Mouse (Mus musculus): Measurements from ENCODE around the gene Apoh.

Apoh gene

DNA sequence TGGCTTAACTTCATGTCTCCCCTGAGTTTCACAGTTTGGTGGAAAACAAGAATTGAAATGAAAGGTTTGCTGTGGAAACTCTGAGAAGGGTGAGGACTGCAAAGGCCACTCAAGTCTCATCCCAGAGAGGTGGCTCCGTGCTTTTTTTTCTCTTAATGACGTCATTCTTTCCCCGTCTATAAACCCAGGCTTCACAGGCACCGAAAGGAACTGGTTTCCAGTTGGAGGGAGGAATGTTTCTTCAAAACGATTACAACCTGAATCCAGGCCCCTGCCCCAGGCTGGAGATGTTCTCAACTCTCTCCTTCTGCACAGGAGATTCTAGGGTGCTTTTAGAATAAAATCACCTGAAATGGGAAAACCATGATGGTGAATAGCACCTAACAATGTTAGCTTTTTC lies 10.1 kb upstream of the Apoh start:
- no peak for ATAC-seq (ENCODE audit: low TSS enrichment)

DNA sequence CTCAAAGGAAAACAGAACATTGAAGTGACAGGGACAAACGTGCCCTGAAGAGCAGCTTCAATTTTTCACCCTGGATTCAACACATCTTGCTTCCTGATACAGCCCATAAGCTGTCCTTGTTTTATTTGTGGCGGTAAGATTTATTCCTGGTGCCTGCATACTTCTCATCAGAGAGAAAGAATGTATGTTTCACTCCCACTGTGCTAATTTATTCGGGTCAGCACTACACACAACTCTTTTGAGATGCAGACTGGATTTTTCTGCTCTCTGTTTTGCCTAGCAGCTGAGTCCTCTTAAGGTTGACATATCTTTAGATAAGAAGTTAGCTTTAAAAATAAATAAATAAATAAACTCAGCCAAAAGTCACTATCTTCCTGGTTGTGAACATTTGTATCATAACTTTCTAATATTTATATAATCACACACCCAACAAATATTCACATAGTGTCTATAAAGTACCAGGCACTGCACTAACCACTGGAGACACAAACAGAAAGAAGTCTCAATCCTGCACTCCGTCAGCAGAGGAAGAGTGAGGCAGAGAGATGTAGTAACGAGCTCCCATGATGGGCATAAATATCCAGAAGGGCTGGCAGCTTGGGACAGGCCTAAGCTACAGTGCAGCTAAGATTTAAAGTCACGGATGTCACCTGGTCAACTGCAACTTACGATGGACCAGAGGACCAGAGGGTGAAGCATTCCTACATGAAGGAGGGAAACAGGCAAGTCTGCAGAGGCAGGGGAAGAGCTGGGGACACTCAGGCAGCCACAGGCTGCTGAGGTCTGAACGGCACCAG lies 9.4 kb upstream of the Apoh start:
- ATAC-seq (ENCODE audit: low TSS enrichment) = peak; percentile 35; the same call in 1 of the 2 replicates

DNA sequence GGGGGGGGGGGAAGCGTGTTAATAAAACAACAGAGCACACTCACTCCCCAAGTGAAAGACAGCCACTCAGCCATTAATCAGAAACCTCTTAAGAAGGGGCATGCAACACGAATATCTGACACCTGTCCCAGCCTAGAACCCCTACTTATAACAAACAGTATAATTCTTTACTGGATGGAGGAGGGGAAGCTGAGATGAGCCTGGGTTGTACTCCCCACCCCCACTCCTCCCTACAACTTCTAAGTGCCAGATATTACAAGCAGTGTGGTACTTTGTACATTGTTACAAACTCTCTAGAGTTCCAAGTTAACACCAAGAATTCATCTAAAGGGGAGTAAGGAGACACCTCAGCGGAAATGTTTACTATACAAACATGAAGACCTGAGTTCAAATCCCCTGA lies 8.5 kb upstream of the Apoh start:
- ATAC-seq (ENCODE audit: low TSS enrichment) = no peak

- no peak for ATAC-seq (ENCODE audit: low TSS enrichment)
Measured at GRCm38 (mm10) chr11:108335536-108335935, 7.6 kb upstream of the Apoh start.

- ATAC-seq (ENCODE audit: low TSS enrichment) = no peak
Measured at GRCm38 (mm10) chr11:108336445-108336844, 6.7 kb upstream of the Apoh start.

- no peak for ATAC-seq (ENCODE audit: low TSS enrichment)
Measured at GRCm38 (mm10) chr11:108340293-108340692, 2.9 kb upstream of the Apoh start.

DNA sequence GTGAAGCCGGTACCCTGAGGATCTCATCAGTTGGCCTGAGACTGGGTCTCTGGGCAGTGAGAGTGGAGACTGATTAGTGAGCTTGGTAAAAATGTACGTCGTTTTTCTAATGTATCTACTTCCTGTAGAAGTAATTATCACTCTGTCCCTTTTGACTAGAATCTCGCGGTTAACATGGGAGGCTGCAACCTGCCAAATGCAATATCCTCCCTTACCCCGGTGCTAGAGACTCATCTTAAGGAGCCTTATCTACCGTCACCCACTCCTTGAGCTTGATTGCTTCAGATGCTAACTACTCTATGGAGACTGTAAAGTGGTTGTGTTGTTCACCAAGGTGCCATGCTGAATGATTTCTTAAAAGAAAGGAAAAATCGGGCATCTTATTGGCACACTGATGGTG lies 1.4 kb upstream of the Apoh start:
- no peak for ATAC-seq (ENCODE audit: low TSS enrichment)

DNA sequence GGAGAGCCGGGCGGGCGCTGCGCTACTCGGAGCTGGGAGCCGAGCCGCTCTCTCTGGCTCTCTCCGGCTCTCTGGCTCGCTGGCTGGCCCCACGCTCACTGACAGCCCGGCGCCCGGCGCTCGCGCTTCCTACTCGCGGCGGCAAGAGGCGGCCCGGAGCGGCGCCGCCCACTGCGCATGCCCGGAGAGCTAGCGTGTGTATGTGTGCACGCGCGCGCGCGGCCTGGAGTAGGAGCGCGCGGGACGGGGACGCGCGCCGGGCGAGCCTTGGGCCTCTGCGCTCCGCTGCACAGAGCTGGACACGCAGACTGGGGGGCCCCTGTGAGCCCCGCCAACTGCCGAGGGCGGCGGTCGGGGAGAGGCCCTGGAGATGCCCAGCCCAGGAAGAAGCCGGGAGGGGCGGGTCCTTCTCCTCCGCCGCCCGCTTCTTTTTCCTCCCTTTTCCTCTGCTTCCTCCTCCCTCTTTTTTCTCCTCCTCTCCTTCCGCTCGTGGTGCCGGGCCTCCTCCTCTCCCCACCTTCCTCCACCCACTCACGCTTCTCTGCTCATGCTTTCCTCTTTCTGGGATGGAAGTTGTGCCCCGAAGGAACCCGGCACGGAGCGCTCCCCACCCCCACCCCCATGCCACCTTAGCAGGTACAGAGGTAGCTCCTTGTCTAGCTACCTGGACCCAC lies 772 bp downstream of the Apoh start, which contains the start of gene Prkca:
TSS of gene Prkca (minus strand) at position 140 of the 674 bp plus-strand sequence.
- ATAC-seq (ENCODE audit: low TSS enrichment) = peak; percentile 88

DNA sequence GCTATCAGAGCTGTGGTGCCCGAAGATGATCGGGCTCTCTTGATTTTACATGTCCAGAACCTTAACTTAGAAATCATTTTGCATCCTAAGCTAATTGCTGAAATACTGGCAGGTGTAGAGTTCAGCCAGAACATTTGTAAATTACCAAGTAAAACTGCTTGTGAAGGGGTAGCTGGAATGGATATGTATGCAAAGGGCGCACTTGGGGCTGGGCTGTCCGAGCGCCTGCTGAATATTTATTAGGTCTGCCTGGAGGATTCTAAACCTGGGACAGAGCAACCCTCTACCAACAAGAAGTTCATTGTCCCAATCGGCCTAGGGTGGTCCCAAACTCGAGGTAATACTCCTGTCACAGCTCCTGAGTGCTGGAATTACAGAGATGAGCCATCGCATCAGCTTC lies 1.6 kb downstream of the Apoh start:
- no peak for ATAC-seq (ENCODE audit: low TSS enrichment)

- no peak for ATAC-seq (ENCODE audit: low TSS enrichment)
Measured at GRCm38 (mm10) chr11:108345321-108345720, 2.2 kb downstream of the Apoh start.

DNA sequence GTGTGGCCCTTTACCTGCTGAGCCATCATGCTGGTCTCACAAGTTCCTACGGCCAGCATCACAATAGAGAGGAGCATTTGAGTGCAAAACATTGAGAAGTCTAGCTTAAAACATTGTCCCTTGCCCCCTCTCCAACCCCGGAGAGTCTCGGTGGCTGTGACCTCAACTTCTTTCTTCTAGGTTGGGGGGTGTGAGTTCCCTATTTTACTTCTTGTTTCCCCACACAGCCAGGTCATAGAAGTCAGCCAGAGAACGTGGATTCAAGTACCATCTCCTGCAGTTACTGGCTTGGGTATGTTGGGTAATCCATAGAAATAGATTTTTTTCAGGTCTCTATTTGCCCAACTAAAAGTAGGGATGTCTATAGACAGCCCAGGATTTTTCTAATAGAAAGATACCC lies 7.6 kb downstream of the Apoh start:
- ATAC-seq (ENCODE audit: low TSS enrichment) = no peak

DNA sequence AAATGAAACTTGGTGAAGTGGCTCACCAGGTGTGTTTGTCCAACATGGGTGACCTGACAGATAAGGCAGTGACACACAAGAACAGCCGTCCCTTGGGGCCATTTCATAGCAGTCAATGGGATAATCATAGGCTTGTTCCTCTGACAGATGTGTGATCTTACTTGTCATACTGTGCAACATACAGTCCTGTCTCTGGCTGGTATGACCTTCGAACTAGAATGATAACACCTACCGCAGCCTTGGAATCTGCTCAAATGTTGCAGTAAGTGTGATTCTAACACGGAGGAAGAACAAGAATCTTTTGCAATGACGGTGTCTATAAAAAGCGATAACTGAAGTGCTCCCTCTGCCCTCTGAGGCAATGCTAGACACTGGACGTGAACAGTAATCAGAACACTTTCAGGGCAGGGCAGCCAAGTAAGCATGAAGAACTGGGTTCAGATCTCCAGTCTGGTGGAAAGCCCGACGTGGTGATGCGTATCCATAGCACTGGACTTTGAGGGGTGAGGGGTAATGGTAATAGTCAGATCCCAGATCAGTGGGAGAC lies 9.8 kb downstream of the Apoh start:
- ATAC-seq (ENCODE audit: low TSS enrichment) = no peak

DNA sequence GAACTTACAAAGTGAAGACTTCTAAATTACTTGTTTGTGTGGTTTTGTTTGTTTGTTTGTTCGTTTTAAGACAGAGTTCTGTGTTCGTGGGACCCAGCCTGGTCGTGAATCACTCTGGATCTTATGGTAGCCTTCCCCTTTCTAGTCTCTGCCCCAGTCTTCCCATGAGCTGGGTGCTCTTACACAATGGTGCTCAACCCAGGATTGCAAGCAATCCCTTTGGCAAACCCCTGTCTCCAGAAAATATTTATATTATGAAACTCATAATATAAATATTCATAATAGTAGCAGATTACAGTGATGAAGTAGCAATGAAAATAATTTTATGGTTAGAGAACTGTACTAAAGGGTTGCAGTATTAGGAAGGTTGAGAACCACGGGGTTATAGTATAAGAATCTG lies 12.9 kb downstream of the Apoh start:
- ATAC-seq (ENCODE audit: low TSS enrichment) = no peak

DNA sequence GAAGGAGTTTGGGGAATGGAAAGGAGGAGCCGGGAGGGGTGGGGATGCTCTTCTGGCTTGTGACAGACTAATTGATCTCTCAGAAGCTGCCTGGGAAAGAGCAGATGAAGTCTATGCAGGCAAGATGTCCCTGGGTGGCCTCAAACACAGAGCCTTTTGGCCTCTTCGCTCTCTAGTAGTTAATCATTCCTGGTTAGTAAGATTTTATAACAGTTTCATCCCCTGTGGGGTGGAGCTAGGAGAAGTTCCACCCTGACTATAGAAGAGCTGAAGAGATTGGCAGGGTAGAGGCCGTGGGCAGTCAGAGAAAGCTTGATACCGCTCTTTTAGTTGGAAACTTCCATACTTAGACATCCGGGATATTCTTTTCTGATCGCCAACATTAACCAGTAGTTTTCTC lies 15.8 kb downstream of the Apoh start:
- ATAC-seq (ENCODE audit: low TSS enrichment) = no peak

DNA sequence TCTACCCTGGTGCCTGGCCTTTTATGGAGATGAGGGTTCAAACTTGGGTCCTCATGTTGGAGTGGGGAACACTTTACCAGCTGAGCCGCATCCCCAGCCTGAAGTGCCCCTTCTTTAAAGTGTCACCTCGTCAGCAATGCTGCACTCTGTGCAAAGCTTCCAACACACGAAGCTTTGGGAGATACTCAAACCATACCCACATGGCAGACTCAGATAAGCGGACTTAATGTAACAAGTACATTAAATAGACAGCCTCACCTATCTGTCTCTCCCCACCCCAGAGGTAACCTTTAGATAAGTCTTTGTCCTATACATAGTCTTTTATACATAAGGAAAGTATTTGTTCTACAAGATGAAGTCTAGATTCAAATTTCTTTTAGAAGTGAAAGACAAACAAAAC lies 17.8 kb downstream of the Apoh start:
- ATAC-seq (ENCODE audit: low TSS enrichment) = no peak

- no peak for ATAC-seq (ENCODE audit: low TSS enrichment)
Measured at GRCm38 (mm10) chr11:108362965-108363364, 19.8 kb downstream of the Apoh start.

DNA sequence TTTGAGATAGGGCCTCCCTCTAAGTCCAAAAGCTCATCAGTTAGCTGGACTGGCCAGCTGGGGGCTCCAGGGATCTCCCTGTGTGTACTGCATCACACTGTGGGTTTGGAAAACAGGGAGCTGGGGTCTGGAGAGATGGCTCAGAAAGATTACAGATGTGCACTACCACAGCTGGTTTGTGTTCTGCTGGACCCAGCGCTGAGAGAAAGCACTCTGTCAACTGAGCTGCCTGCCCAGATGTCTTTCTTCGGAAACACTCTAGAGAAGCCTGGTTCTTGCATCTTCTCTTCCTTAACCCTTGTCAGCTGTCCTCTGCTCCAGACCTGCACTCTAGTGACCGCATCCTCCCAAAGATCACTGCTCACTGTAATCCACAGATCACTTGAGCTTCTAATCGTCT lies 20.8 kb downstream of the Apoh start:
- ATAC-seq (ENCODE audit: low TSS enrichment) = no peak

- peak; percentile 62; the same call in 1 of the 2 replicates for ATAC-seq (ENCODE audit: low TSS enrichment)
Measured at GRCm38 (mm10) chr11:108364945-108365589, 21.9 kb downstream of the Apoh start.

DNA sequence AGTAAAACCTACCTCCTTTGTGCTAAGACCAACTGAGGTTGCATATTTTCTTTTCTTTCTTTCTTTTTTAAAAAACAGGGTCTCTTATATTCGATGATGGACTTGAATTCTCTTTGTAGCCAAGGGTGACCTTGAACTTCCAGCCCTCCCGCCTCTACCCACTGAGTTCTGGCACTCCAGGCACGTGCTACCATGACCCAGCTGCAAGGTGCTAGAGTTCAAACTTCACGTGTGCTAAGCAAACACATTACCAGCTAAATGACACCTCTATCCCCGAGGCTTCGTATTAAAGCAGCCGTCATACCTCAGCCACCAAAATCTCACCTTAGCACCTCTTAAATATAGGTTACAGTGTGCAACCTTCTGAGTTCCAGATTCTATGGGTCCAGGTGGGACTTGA lies 22.4 kb downstream of the Apoh start:
- no peak for ATAC-seq (ENCODE audit: low TSS enrichment)

- no peak for ATAC-seq (ENCODE audit: low TSS enrichment)
Measured at GRCm38 (mm10) chr11:108367046-108367445, 23.9 kb downstream of the Apoh start.

- no peak for ATAC-seq (ENCODE audit: low TSS enrichment)
Measured at GRCm38 (mm10) chr11:108376815-108377214, 33.7 kb downstream of the Apoh start.

DNA sequence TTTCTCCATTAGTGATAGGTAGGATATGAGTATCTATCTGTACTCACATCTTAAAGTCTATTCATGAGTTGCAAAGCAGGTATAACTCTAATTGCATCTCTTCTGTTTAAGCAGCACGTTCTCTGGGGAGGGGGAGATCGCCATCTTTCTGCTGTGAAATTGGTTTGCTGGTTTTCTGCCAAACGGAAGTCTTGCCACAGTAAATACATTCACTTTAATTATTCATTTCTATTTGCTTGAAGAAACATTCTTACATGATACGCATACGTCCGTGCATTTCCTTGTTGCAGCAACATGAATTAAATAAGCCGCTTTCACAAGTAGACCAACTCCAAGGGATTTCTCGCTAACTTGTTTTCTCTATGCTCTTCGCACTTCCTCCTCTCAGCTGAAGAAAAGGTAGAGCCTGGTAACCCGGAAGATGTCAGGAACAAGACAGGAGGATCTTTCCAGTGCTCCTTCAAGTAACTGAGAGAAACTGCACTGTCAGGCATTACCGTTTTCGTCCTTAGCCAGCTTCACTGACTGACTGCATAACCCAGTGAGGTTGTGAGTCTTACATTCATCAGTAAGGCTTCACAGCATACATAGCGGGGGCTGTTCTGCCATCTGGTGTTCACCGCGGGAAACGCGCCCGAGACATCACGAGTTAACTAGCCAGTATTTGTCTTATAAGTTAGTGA lies 34.7 kb downstream of the Apoh start:
- peak; percentile 99 for ATAC-seq (ENCODE audit: low TSS enrichment)

Measured in frontal cortex, adult (tissue).